Mouse (Mus musculus) cerebellum, adult 11-12 months (tissue): ENCODE results near the gene Ap5z1.
A peak's percentile ranks its signal among the peaks of the same experiment; 100 is the strongest.

ENCODE experiments used
- DNase-seq: peaks from one replicate; pipeline ENCODE4 v3.0.0; 2022

Ap5z1 gene

GRCm38 (mm10) chr5:142463461-142464454 lies at the start of gene Ap5z1:
Ap5z1 (plus strand) TSS chr5:142463944.
- DNase-seq, result peak; percentile 97

GRCm38 (mm10) chr5:142415401-142415800 lies 48.3 kb upstream of the Ap5z1 start:
- no peak for DNase-seq

GRCm38 (mm10) chr5:142416070-142416775 lies 47.5 kb upstream of the Ap5z1 start:
- DNase-seq, result no peak

GRCm38 (mm10) chr5:142417104-142417503 lies 46.6 kb upstream of the Ap5z1 start:
- DNase-seq, result no peak

GRCm38 (mm10) chr5:142417876-142418275 lies 45.9 kb upstream of the Ap5z1 start:
- DNase-seq, result no peak

- no peak for DNase-seq
These were observed 45.3 kb upstream of the Ap5z1 start for GRCm38 (mm10) chr5:142418419-142418818.

- no peak for DNase-seq
These were observed 43.4 kb upstream of the Ap5z1 start for GRCm38 (mm10) chr5:142420317-142420716.

- DNase-seq, result no peak
These were observed 42.8 kb upstream of the Ap5z1 start for GRCm38 (mm10) chr5:142420920-142421319.

- no peak for DNase-seq
These were observed 41.9 kb upstream of the Ap5z1 start for GRCm38 (mm10) chr5:142421886-142422285.

- DNase-seq, result no peak
These were observed 40.6 kb upstream of the Ap5z1 start for GRCm38 (mm10) chr5:142423141-142423540.

- DNase-seq, result no peak
These were observed 40.0 kb upstream of the Ap5z1 start for GRCm38 (mm10) chr5:142423701-142424100.

- DNase-seq, result peak; percentile 75
These were observed 39.0 kb upstream of the Ap5z1 start for GRCm38 (mm10) chr5:142424627-142425349.

- no peak for DNase-seq
These were observed 37.3 kb upstream of the Ap5z1 start for GRCm38 (mm10) chr5:142426476-142426875.

- no peak for DNase-seq
These were observed 35.9 kb upstream of the Ap5z1 start for GRCm38 (mm10) chr5:142427876-142428275.

- no peak for DNase-seq
These were observed 35.1 kb upstream of the Ap5z1 start for GRCm38 (mm10) chr5:142428691-142429090.

GRCm38 (mm10) chr5:142431029-142431428 lies 32.7 kb upstream of the Ap5z1 start:
- no peak for DNase-seq

- DNase-seq, result no peak
These were observed 31.8 kb upstream of the Ap5z1 start for GRCm38 (mm10) chr5:142431811-142432434.

GRCm38 (mm10) chr5:142432695-142433094 lies 31.0 kb upstream of the Ap5z1 start:
- no peak for DNase-seq

GRCm38 (mm10) chr5:142434052-142434451 lies 29.7 kb upstream of the Ap5z1 start:
- DNase-seq, result no peak

- no peak for DNase-seq
These were observed 28.0 kb upstream of the Ap5z1 start for GRCm38 (mm10) chr5:142435736-142436135.

GRCm38 (mm10) chr5:142438380-142438938 lies 25.3 kb upstream of the Ap5z1 start:
- DNase-seq, result no peak

GRCm38 (mm10) chr5:142439911-142440432 lies 23.8 kb upstream of the Ap5z1 start:
- no peak for DNase-seq
